Mouse (Mus musculus) bone marrow macrophage, adult 2 months (primary cell): ENCODE data around the gene Hdgfl2.

ENCODE experiments used
- CTCF ChIP-seq: IDR thresholded peaks from 2 replicates; pipeline ENCODE4 v1.5.1; 2012; ENCODE audit warnings: low read depth, mild to moderate bottlenecking, low read length, moderate library complexity
- POLR2A ChIP-seq: IDR thresholded peaks from 2 replicates; pipeline ENCODE4 v1.6.1; 2012; ENCODE audit warnings: mild to moderate bottlenecking, low read depth, low read length, borderline replicate concordance

GRCm38 (mm10) chr17:56112743-56113142, 33.3 kb downstream of the Hdgfl2 start:
- TF ChIP-seq POLR2A (no peak), CTCF (no peak)
